Mouse (Mus musculus): ENCODE measurements around the gene Smyd3.

Smyd3 gene

DNA sequence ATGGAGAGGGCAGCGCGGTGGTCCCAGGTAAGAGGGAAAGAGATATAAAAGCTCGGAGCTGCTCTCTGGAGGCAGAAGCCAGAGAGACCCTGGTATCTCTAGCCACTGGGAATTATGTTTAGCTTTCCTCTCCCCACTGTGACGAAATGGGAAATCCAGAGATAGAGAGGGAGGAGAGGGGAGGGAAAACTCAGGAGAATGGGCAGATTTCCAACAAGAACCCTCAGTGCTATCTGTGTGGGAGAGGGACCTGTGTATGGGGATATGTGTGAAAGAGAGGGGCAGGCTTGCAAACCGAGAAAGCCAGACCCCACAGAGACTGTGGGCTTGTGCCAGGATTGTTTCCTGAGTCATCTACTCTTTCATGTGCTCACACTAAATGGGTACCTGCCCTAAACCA is 235.0 kb downstream of the Smyd3 start:
- DNase-seq, result no peak

- peak; percentile 54 to 76 for DNase-seq
Observed at GRCm38 (mm10) chr1:179281401-179282121, 236.3 kb downstream of the Smyd3 start.

- no peak for DNase-seq
Observed at GRCm38 (mm10) chr1:179279116-179279515, 238.7 kb downstream of the Smyd3 start.

GRCm38 (mm10) chr1:179277346-179277745 is 240.5 kb downstream of the Smyd3 start:
- no peak for DNase-seq

DNA sequence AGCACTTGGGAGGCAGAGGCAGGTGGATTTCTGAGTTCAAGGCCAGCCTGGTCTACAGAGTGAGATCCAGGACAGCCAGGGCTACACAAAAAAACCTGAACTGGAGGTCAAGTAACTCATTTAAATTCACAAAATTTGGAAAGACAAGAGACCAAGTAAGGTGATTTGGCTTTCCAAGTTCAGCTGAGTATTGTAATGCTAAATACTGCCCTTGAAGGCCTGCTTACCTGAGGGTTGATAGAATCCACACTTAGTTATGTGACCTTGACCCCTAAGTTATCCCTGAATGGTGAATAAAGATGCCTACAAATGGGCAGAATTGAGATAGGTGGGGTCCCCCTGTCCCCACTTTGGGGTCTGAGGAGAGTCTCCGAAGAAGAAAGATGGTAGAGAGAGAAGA is 241.0 kb downstream of the Smyd3 start:
- no peak for DNase-seq

GRCm38 (mm10) chr1:179272926-179273325 is 244.9 kb downstream of the Smyd3 start:
- no peak for DNase-seq

- DNase-seq, result no peak
Observed at GRCm38 (mm10) chr1:179272351-179272750, 245.5 kb downstream of the Smyd3 start.

- DNase-seq, result no peak
Observed at GRCm38 (mm10) chr1:179266936-179267335, 250.9 kb downstream of the Smyd3 start.

- DNase-seq, result peak; percentile 27 to 39
Observed at GRCm38 (mm10) chr1:179261496-179261966, 256.3 kb downstream of the Smyd3 start.

GRCm38 (mm10) chr1:179255826-179256512 is 261.9 kb downstream of the Smyd3 start:
- DNase-seq, result no peak

- no peak for DNase-seq
Observed at GRCm38 (mm10) chr1:179254531-179254930, 263.3 kb downstream of the Smyd3 start.

- DNase-seq, result peak; percentile 55 to 73
Observed at GRCm38 (mm10) chr1:179252611-179253010, 265.2 kb downstream of the Smyd3 start.

DNA sequence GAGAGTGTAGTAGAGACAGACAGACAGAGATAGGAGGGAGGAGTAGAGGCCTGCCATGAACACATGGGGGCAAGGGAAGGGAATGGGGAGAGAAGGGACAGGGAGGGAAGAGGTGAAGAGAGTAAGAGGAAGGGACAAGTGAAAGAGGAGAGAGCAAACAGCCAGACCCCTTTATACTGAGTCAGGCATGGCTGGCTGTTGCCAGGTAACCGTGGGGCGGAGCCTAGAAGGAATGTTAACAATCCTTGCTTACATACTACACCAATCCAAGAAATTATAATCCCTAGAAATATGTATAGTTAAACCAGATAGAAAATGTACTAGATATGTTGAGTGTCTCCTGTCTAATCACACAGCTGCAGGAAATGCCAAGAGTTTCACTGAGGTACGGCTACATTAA is 267.5 kb downstream of the Smyd3 start:
- DNase-seq, result no peak

GRCm38 (mm10) chr1:179243554-179243953 is 274.3 kb downstream of the Smyd3 start:
- no peak for DNase-seq

GRCm38 (mm10) chr1:179240663-179241279 is 277.1 kb downstream of the Smyd3 start:
- no peak for DNase-seq

- DNase-seq, result no peak
Observed at GRCm38 (mm10) chr1:179238639-179239038, 279.2 kb downstream of the Smyd3 start.

GRCm38 (mm10) chr1:179237989-179238388 is 279.9 kb downstream of the Smyd3 start:
- DNase-seq, result peak; percentile 48 to 58

DNA sequence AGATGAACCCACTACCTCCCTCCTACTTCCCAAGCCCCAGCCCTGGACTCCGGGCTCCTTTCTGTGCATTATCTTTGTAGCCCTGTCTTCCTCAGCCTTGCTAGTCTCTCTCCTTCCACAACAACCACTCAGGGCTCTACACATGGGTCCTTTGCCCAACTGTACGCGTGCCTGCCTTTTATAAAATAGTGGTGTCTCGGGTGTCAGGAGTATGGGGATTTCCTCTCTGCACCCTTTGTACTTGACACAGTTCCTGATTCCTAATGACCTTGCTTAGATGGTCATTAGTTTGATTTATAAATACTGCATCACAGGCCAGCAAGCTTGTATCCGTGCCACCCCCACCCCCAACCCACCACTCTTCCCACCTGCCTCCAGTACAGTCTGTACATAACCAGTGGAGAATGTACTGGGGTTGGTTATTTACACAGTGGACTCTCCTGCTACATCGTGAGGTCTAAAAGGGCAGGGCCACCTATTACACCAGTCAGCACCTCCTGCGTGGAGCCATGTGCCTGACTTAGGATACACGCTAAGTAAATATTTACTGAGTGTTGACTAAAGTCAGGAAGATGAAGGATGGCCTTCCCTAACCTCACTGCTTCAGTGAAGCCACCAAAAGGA is 281.5 kb downstream of the Smyd3 start:
- DNase-seq, result no peak

GRCm38 (mm10) chr1:179231777-179232661 is 285.8 kb downstream of the Smyd3 start:
- peak; percentile 90 to 91 for DNase-seq

DNA sequence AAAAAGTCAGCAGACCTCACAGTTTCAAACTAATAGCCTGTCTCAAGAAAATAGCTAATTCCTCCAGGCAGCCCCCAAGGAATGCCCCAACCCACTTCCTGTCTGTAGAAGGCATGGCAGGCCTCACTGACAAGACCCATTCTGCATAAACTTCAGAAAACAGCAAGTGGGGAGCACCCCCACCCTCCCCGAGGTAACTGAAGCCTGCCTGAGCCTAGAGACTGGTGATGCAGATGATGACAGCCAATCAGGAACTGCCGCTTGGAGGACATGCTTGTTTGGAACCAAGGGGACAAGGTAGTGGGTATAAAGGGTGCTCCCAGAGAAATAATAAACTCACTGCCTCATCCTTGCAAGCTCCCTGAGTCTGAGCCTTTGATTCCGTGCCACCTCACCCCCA is 288.3 kb downstream of the Smyd3 start:
- no peak for DNase-seq

- DNase-seq, result no peak
Observed at GRCm38 (mm10) chr1:179220290-179220689, 297.6 kb downstream of the Smyd3 start.

GRCm38 (mm10) chr1:179218061-179218460 is 299.8 kb downstream of the Smyd3 start:
- DNase-seq, result no peak

Data from cerebellum, postnatal 14 days (tissue).